Mouse (Mus musculus) kidney, embryonic 16.5 days (tissue): ENCODE results near the gene Ceacam10. TPM values are rescaled to one million over a fixed set of nuclear protein-coding genes. Genes with fewer than 3 reads are reported as not detected.
"Not testable (repeated sequence)": the region's sequence is repeated elsewhere in the genome, so short reads cannot be mapped to it uniquely, and the experiment has no call there.

ENCODE experiments used
- ATAC-seq: fragments of 200-750 bp; cut with Nextera tagmentation; 2 replicates; pipeline ENCODE4 v1.8.0; 2017; ENCODE audit warnings: moderate TSS enrichment; ENCODE audit not compliant: low FRiP score, low TSS enrichment
- H3K27ac ChIP-seq: fragments of 300-500 bp; sonication (generic); 2 replicates; pipeline ENCODE4 v1.5.1; 2014; ENCODE audit warnings: low read length
- H3K27me3 ChIP-seq: fragments of 300-500 bp; sonication (generic); 2 replicates; pipeline ENCODE4 v1.6.1; 2014; ENCODE audit warnings: low read length, control low read depth, mixed read lengths; ENCODE audit not compliant: insufficient read depth
- H3K36me3 ChIP-seq: fragments of 300-500 bp; sonication (generic); 2 replicates; pipeline ENCODE4 v1.6.1; 2014; ENCODE audit warnings: low read length, control low read depth, mixed read lengths; ENCODE audit not compliant: insufficient read depth
- H3K4me1 ChIP-seq: fragments of 300-500 bp; sonication (generic); 2 replicates; pipeline ENCODE4 v1.6.1; 2014; ENCODE audit warnings: low read length, control low read depth, mixed read lengths; ENCODE audit not compliant: insufficient read depth
- H3K4me2 ChIP-seq: fragments of 300-500 bp; sonication (generic); replicated peaks from 2 replicates; pipeline ENCODE4 v1.6.1; 2014; ENCODE audit warnings: low read depth, low read length
- H3K4me3 ChIP-seq: fragments of 300-500 bp; sonication (generic); 2 replicates; pipeline ENCODE4 v1.5.1; 2014; ENCODE audit warnings: mild to moderate bottlenecking, low read length
- H3K9ac ChIP-seq: fragments of 300-500 bp; sonication (generic); replicated peaks from 2 replicates; pipeline ENCODE4 v1.6.1; 2014; ENCODE audit warnings: low read length
- H3K9me3 ChIP-seq: fragments of 300-500 bp; sonication (generic); 2 replicates; pipeline ENCODE4 v1.6.1; 2016; ENCODE audit warnings: low read length, control low read depth
- WGBS: fragments of 180-500 bp; shearing (Covaris S2); extraction: QIAGEN DNeasy Blood & Tissue Kit; methylation state at CpG from one replicate; pipeline ENCODE4 v1.1.7; 2014; 5-methylcytosine and 5-hydroxymethylcytosine counted together
- polyA plus RNA-seq: library from polyadenylated mRNA; unstranded; fragments of >200 nt; fragmentation: Nextera tagmentation; extraction: Ambion mirVana; gene quantifications from 2 replicates; pipeline ENCODE4 v1.2.1, GENCODE M21; 2015

The Ceacam10 gene
- polyA plus RNA-seq, result 0.44 TPM in 1 of 2 replicates, not detected in the other

DNA sequence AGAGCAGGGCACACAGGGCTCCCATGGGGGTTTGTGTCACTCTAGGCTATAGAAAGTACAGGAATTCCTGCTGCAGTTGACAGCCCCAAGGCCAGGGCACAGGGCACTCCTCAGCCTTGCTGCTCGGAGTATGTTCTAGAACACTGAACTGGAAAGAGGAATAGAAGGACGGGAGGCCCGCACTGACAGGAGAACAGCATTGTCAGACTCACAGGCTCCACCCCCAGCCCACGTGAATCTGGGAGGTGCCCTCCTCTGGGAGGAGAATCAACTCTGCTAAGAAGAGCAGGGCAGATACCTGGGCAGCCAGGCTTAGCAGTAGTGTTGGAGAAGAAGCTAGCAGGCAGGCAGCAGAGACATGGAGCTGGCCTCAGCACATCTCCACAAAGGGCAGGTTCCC is at the start of gene Ceacam10:
Ceacam10 (plus strand) TSS at position 289 of the 400 bp plus-strand sequence.
- H3K9ac ChIP-seq, H3K27me3 ChIP-seq, H3K9me3 ChIP-seq, ATAC-seq, H3K4me1 ChIP-seq, H3K4me2 ChIP-seq, H3K27ac ChIP-seq, H3K4me3 ChIP-seq, H3K36me3 ChIP-seq: not testable (repeated sequence)
- WGBS, result 32% methylated on average over 4 of the region's 4 CpGs

DNA sequence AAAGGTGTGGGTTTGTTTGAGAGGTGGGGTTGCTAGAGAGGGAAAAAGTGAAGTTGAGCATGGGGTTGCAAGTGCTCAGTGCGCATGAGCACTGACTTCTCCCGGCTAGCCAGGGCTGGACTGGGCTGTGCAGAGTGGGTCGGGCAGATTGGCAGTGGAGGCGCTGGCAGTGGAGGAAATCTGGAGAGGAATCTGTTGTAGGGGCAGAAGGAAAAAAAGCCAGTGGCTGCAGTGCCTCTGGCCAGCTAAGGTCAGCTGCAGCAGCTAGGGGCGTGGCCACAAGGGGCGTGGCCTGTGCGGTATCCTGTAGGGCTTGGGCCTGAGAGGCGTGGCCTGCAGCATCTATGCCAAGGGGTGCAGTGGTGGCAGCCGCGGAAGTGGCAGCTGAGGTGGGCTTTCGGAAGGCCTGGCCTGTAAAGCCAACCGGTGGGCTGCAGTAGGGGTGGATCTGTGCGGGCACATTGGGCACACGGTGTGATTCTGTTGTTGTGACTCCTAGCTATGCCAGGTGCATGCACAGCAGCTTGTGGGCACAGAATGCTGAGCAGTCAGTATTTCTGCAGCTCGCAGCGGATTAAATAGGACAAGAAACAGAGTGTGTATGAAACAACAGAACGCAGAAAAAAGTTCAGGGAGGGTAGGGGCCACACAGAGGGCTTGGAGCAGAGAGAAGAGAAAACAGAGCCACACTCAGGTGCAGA is 40.9 kb upstream of the Ceacam10 start:
- no peak overlapping the region for H3K27ac ChIP-seq
- no peak overlapping the region for H3K9ac ChIP-seq
- H3K4me1 ChIP-seq, result peaks cover 4% of the 10 kb centered on the region
- ATAC-seq, result peak; percentile 82
- H3K27me3 ChIP-seq, result no peaks in the 10 kb centered on the region
- no peaks in the 10 kb centered on the region for H3K36me3 ChIP-seq
- peak overlapping the region; percentile 21 for H3K4me2 ChIP-seq
- H3K9me3 ChIP-seq, result peaks cover 1% of the 10 kb centered on the region; the same call in 1 of the 2 replicates
- WGBS, result 17% methylated on average over 17 of the region's 17 CpGs
- H3K4me3 ChIP-seq, result no peak overlapping the region

DNA sequence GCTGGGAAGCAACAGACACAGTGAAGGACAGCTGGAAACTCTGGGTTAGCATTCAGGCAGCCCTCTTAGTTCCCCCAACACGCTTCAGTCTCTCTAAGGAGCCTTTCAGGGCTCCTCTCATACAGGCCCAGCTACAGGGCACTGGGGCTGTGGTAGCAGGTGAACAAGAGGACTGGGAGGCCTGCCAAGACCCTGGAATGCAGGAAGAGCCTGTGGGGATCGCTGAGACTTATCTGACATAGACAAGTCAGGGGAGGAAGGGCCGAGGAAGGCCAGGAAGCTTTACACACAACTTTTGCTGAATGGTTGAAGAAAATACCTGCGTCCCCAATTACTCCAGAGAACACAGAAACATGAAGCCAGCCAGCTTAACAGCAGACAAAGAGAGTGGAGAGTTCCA is 26.3 kb upstream of the Ceacam10 start:
- 0 out of 2 replicates have a peak, but pooled peaks have one; percentile 22 for ATAC-seq
- no peaks in the 10 kb centered on the region for H3K27me3 ChIP-seq
- 37% methylated on average over 4 of the region's 4 CpGs for WGBS

DNA sequence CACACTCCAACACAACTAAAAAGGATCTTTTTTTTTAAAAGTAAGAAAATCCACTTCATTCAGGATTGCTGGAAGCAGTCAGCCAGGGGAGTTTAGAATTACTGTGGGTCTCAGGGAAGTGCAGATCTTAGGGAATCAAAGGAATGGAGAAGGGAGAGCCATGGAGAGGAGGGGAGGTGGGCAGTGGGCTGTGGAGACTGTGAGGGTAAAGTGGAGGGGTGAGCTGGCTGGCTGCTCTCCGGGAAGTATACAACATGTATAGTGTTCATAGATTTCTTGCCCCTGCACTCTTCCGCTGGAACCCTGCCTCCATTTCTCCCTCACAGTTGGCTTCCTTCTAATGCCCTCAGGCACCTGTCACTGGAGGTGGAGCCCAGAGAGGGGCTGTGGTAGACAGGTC is 25.4 kb upstream of the Ceacam10 start:
- no peaks in the 10 kb centered on the region for H3K36me3 ChIP-seq
- H3K4me1 ChIP-seq, result peaks cover 13% of the 10 kb centered on the region
- H3K9me3 ChIP-seq, result no peaks in the 10 kb centered on the region
- H3K4me2 ChIP-seq, result no peak overlapping the region
- H3K4me3 ChIP-seq, result no peak overlapping the region
- 70% methylated on average over 2 of the region's 2 CpGs for WGBS
- H3K9ac ChIP-seq, result no peak overlapping the region
- H3K27ac ChIP-seq, result no peak overlapping the region
- no peaks in the 10 kb centered on the region for H3K27me3 ChIP-seq
- peak; percentile 78 for ATAC-seq

More for the DNA sequence above, 26.3 kb upstream of the Ceacam10 start:
- Histone ChIP-seq H3K36me3 (no peaks in the 10 kb centered on the region), H3K4me1 (peaks cover 13% of the 10 kb centered on the region), H3K9ac (no peak overlapping the region), H3K27ac (no peak overlapping the region), H3K4me2 (no peak overlapping the region), H3K4me3 (no peak overlapping the region), H3K9me3 (no peaks in the 10 kb centered on the region)

DNA sequence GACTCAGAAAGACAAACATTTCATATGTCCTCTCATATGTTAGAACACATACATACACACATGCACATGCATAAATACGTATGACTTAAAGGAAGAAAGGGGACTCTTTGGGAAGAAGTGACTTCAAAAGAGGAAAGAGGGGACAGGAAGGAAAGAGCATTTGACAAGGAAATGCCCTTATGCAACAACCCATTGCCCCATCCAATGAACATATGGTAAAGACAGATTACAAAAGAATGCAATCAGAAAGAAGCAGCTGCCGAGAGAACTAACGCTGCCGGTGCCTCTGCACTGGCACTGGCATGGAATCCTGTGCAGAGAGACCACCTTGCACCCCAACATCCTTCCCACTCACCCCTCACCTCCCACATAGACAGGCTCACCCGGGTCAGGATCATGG is 23.5 kb upstream of the Ceacam10 start:
- Histone ChIP-seq H3K27ac (no peak overlapping the region), H3K9ac (no peak overlapping the region), H3K27me3 (no peaks in the 10 kb centered on the region), H3K36me3 (no peaks in the 10 kb centered on the region), H3K4me1 (peaks cover 13% of the 10 kb centered on the region), H3K9me3 (no peaks in the 10 kb centered on the region), H3K4me2 (no peak overlapping the region), H3K4me3 (no peak overlapping the region)
- ATAC-seq, result no peak
- 72% methylated on average over 5 of the region's 5 CpGs for WGBS

DNA sequence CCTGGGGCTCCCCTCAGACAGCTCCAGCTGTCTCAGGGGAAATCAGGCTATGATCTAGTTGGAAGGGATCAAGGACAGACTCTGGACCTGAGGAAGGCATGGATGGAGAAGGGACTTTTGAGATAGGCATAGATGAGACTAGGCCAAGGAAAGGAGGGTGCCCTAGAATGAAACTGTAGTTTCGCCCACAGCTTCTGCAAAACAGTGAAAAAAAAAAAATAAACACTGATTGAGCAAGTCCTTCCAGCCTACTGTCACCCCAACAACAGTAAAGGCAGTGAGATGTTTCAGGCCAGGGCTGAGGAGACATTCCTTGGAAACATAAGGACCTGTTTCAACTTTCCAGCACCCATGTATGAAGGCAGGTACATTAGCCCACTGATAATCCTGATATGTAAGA is 18.5 kb upstream of the Ceacam10 start:
- no peaks in the 10 kb centered on the region for H3K27me3 ChIP-seq
- no peak overlapping the region for H3K9ac ChIP-seq
- no peak overlapping the region for H3K4me2 ChIP-seq
- no peaks in the 10 kb centered on the region for H3K36me3 ChIP-seq
- 88% methylated on average over 1 of the region's 1 CpGs for WGBS
- no peaks in the 10 kb centered on the region for H3K9me3 ChIP-seq
- ATAC-seq, result no peak
- no peaks in the 10 kb centered on the region for H3K4me1 ChIP-seq
- no peak overlapping the region for H3K27ac ChIP-seq
- H3K4me3 ChIP-seq, result no peak overlapping the region

DNA sequence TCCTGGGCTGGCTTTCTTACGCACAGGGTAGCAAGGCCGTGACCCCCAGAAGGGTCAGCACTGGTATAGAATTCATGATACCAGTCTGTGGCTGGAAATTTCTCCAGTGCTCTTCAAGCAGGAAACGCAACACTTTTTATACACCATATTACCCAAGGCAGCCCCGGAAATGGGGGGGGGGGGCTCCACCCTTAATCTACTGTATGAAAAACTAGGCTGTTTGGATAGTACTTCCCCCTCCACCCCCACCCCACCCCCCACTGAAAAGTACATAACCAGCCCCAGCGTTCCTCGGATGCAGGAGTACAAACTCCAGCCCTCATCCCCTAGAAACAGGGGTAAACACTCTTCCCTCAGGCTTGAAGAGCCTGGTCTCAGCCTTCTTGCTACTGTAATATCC is 16.8 kb upstream of the Ceacam10 start, which contains the start of gene Cd177:
Cd177 (minus strand) TSS at position 101 of the 400 bp plus-strand sequence.
- Histone ChIP-seq H3K9ac (no peak within 1 kb of the TSS), H3K27me3 (no peaks in the 10 kb centered on the region), H3K36me3 (no peaks in the 10 kb centered on the region), H3K4me1 (no peaks in the 10 kb centered on the region), H3K27ac (no peak within 1 kb of the TSS), H3K4me2 (no peak within 1 kb of the TSS), H3K9me3 (no peaks in the 10 kb centered on the region), H3K4me3 (no peak within 1 kb of the TSS)
- no peak for ATAC-seq
- WGBS, result 60% methylated on average over 6 of the region's 6 CpGs

DNA sequence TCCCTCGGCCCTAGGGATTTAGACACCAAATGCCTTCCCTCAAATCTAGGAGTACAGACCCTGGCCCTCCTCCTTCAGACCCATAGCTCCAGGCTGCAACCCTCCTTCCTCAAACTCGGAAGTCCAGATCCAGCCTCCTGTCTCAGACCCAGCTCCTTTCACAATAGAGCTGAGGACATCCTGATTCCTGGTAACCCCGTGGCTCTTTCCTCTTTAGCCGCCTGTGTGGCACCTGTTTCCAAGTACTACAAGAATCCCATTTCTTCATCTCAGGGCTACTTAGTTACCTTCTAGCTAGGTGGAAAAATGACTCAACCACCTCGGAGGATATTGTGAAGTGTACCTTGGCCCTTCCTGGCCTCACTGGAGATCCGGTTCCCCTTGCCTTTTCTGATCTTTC is 15.8 kb upstream of the Ceacam10 start:
- Histone ChIP-seq H3K4me3 (no peak overlapping the region), H3K27me3 (no peaks in the 10 kb centered on the region), H3K9me3 (no peaks in the 10 kb centered on the region), H3K27ac (no peak overlapping the region), H3K9ac (no peak overlapping the region), H3K36me3 (no peaks in the 10 kb centered on the region), H3K4me2 (no peak overlapping the region), H3K4me1 (no peaks in the 10 kb centered on the region)
- ATAC-seq, result no peak
- 74% methylated on average over 6 of the region's 6 CpGs for WGBS

DNA sequence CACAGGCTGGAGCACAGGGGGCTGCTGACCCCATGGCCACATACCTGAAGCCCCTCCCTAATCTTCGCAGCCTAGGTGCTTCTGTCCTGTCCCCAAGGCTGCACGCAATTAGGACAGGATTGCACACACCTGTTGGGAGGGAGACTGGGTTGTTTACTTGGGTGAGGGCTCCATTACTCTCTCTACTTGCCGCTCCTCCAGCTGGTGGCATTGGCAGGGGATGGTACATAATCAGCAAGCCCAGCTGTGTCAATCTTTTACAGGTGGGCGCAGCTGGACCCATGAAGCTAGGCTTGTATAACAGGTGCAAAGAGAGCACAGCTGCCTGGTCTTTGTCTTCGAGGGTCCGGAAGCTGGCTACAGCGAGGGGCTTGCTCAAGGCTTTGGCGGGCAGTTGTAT is 14.4 kb upstream of the Ceacam10 start:
- no peaks in the 10 kb centered on the region for H3K4me1 ChIP-seq
- no peak overlapping the region for H3K4me3 ChIP-seq
- no peak overlapping the region for H3K27ac ChIP-seq
- no peaks in the 10 kb centered on the region for H3K27me3 ChIP-seq
- no peaks in the 10 kb centered on the region for H3K9me3 ChIP-seq
- H3K9ac ChIP-seq, result no peak overlapping the region
- no peak for ATAC-seq
- no peak overlapping the region for H3K4me2 ChIP-seq
- H3K36me3 ChIP-seq, result no peaks in the 10 kb centered on the region
- 89% methylated on average over 8 of the region's 8 CpGs for whole genome bisulfite sequencing

DNA sequence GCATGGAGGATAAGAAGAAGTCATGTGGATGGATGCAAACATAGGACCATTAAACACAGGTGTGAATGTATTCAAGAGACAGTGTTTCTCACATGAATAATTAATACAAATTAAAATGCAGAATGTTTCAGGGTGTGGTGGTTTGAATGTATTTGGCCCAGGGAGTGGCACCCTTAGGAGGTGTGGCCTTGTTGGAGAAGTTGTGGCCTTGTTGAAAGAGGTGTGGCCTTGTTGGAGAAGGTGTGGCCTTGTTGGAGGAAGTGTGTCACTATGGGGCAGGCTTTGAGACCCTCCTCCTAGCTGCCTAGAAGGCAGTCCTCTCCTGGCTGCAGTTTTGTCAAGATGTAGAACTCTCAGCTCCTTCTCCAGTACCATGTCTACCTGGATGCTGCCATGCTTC is 5.6 kb upstream of the Ceacam10 start:
- no peaks in the 10 kb centered on the region for H3K9me3 ChIP-seq
- H3K36me3 ChIP-seq, result no peaks in the 10 kb centered on the region
- no peak overlapping the region for H3K9ac ChIP-seq
- no peaks in the 10 kb centered on the region for H3K27me3 ChIP-seq
- H3K4me2 ChIP-seq, result no peak overlapping the region
- H3K27ac ChIP-seq, result no peak overlapping the region
- H3K4me1 ChIP-seq, result no peaks in the 10 kb centered on the region
- no peak overlapping the region for H3K4me3 ChIP-seq
- ATAC-seq, result no peak
